Mouse (Mus musculus): ENCODE measurements at regions not wholly inside any gene's neighbourhood (a gene's known extent, or its start where the extent isn't known, plus 50 kb on each side); places are given as distances from the start of the nearest gene placed in this dataset.
"Not testable (repeated sequence)": the region's sequence is repeated elsewhere in the genome, so short reads cannot be mapped to it uniquely, and the experiment has no call there.

DNA sequence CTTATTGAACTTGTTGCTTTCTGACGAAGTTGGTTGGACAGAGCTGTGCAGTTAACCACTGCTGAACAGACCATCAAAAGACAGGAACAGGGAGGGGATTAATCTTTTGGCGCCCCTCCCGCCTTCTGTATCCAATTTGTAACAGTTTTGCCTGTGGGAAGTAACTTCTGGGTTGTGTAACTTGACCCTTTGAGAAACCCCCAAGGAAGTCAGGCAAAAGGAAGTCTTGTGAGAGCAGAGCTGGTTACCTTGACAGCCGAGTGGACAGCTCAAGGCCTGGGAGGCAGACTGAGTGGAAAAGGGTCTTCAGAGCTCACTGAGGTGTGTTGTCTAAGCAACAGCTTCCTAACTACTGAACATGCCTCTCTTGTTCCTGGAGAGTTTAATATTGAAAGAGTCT is 75.8 kb upstream of the Hao2 start:
- no peaks in the 10 kb centered on the region for H3K27me3 ChIP-seq (ENCODE audit: insufficient read depth, poor library complexity, severe bottlenecking)
- H3K27ac ChIP-seq = no peak overlapping the region
- H3K4me1 ChIP-seq (replicated peaks) = peaks cover 8% of the 10 kb centered on the region
- H3K4me3 ChIP-seq = no peak overlapping the region
- DNase-seq (ENCODE audit: low spot score) = peak; percentile 40
- H3K9me3 ChIP-seq = no peaks in the 10 kb centered on the region
- WGBS = 15% methylated on average over 4 of the region's 4 CpGs
- H3K36me3 ChIP-seq = no peaks in the 10 kb centered on the region

DNA sequence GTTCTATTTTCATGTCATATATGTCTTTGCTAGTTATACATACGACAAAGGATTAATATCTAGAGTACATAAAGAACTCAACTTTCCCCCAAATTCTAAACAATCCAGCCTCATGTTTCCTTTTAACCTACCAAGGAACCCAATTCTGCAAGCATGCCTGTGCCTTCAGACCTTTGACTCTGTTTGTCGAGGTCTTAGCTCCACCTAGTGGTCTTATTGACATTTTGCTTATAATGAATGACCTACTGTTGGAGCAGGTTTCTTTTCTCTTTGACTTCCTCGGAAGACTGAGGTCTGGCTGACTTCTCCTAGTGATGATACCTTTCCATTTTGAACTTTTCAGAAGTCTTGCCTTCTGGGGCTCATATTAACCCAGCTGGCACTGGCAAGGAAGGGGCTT is 82.7 kb upstream of the Hao2 start:
- WGBS = 9% methylated on average over 3 of the region's 3 CpGs
- H3K36me3 ChIP-seq = no peaks in the 10 kb centered on the region
- H3K9me3 ChIP-seq = no peaks in the 10 kb centered on the region
- peak; percentile 25 for DNase-seq (ENCODE audit: low spot score)
- no peak overlapping the region for H3K4me3 ChIP-seq
- no peak overlapping the region for H3K27ac ChIP-seq
- H3K4me1 ChIP-seq (replicated peaks) = no peaks in the 10 kb centered on the region
- H3K27me3 ChIP-seq (ENCODE audit: insufficient read depth, poor library complexity, severe bottlenecking) = no peaks in the 10 kb centered on the region

DNA sequence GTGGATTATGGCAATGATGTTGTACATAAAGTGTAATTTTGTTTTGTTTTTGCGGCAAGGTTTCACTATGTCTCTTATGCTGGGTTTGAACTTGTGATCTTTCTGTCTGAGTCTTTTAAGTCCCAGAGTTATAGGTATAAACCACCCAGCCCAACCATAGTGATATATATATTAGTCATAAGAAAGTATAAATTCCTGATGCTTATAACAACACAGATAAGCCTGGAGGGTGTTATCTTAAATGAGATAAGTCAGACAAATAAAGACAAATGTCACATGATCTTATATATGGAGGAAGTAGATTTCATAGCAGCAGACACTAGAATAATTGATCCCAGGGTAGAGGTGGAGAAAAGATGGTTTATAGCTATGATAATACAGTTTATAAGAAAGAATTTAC is 89.7 kb upstream of the Hao2 start:
- H3K36me3 ChIP-seq = no peaks in the 10 kb centered on the region
- H3K4me1 ChIP-seq (replicated peaks) = no peaks in the 10 kb centered on the region
- no peak for DNase-seq (ENCODE audit: low spot score)
- no peak overlapping the region for H3K4me3 ChIP-seq
- WGBS = 92% methylated on average over 1 of the region's 1 CpGs
- no peak overlapping the region for H3K27ac ChIP-seq
- H3K9me3 ChIP-seq = no peaks in the 10 kb centered on the region
- no peaks in the 10 kb centered on the region for H3K27me3 ChIP-seq (ENCODE audit: insufficient read depth, poor library complexity, severe bottlenecking)

DNA sequence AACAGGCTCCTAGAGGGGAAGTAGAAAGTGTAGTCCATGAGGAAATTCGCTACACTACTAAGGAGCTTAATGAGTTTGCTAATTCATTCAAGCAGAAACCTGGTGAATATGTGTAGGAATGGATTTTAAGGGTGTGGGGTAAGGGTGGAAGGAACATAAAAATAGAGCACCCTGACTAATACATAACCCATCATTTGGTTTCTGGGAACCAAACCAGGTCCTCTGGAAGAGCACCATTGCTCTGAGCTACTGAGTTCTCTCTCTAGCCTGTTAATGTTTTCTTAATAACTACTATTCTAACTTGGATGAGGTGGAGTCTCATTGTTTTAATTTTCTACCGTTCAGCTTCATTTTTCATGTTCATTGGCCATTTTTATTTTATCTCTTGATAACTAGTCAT is 94.2 kb upstream of the Hao2 start:
- not testable (repeated sequence) for DNase-seq (ENCODE audit: low spot score); H3K27me3 ChIP-seq (ENCODE audit: insufficient read depth, poor library complexity, severe bottlenecking); H3K9me3 ChIP-seq; H3K36me3 ChIP-seq; H3K27ac ChIP-seq; H3K4me1 ChIP-seq (replicated peaks); H3K4me3 ChIP-seq
- WGBS = 75% methylated on average over 2 of the region's 2 CpGs

DNA sequence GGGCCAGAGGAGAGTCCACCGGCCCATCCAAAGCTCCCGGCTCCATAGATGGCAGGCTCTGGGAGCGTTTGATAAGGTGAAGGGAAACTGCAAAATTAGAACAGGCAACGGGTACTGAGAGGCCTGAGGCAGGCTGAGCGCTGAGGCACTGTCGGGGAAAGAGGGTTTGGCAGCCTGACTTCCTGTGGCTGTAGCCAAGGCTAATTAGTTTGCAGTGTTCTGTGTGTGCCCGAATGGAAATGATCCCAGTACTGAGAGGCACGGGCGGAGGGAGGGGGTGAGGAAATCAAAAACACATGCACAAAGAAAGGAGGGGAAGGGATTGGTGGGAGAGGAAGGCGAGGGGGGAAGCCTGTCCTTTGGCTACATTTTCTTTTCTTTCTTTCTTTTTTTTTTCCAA is 97.8 kb upstream of the Hao2 start:
- DNase-seq (ENCODE audit: low spot score) = peak; percentile 63
- Histone ChIP-seq H3K27ac (peak overlapping the region; percentile 24; the same call in 1 of the 2 replicates), H3K4me1 (replicated peaks) (peaks cover 6% of the 10 kb centered on the region), H3K9me3 (0 out of 2 replicates have a peak, but pooled peaks cover 4% of the 10 kb centered on the region), H3K4me3 (no peak overlapping the region), H3K36me3 (no peaks in the 10 kb centered on the region), H3K27me3 (ENCODE audit: insufficient read depth, poor library complexity, severe bottlenecking) (no peaks in the 10 kb centered on the region)
- 31% methylated on average over 10 of the region's 10 CpGs for WGBS

DNA sequence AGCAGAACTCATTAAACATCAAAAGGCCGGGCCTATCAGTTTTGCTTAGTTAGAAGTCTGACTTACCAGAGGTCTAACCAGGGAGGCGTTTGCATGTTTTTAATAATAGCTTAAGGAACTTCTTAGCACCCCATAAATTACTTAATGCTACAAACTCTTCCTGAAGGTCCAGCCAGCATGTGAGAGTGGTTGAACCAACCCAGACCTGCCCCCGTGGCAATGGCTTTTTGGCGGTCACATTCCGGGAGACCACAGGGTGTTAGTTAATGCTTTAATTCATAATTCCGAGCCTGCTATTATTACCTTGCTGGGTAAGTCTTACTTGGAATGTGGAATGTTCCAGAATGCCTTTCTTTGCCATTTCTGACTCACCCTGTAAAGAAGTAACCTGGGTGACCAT is 98.2 kb upstream of the Hao2 start:
- no peak for DNase-seq (ENCODE audit: low spot score)
- 0 out of 2 replicates have a peak overlapping the region, but pooled peaks have one; percentile 24 for H3K27ac ChIP-seq
- H3K9me3 ChIP-seq = 0 out of 2 replicates have a peak, but pooled peaks cover 4% of the 10 kb centered on the region
- H3K36me3 ChIP-seq = no peaks in the 10 kb centered on the region
- no peak overlapping the region for H3K4me3 ChIP-seq
- no peaks in the 10 kb centered on the region for H3K27me3 ChIP-seq (ENCODE audit: insufficient read depth, poor library complexity, severe bottlenecking)
- WGBS = 70% methylated on average over 6 of the region's 6 CpGs
- peaks cover 6% of the 10 kb centered on the region for H3K4me1 ChIP-seq (replicated peaks)

DNA sequence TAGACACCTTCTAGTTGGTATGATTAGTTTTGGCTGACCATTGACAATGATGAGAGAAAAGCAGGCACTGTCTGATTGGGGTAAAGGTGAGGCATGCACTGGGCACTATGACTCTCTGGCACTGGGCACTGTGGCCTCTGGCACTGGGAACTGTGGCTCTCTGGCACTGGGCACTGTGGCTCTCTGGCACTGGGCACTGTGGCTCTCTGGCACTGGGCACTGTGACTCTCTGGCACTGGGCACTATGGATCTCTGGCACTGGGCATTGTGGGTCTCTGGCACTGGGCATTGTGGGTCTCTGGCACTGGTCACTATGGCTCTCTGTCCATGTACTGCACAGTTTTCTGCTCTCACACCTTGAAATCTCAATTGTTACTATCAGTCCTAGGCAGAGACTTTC is 101.0 kb upstream of the Hao2 start:
- Histone ChIP-seq H3K9me3 (0 out of 2 replicates have a peak, but pooled peaks cover 4% of the 10 kb centered on the region), H3K4me3 (no peak overlapping the region), H3K4me1 (replicated peaks) (peaks cover 6% of the 10 kb centered on the region), H3K27ac (no peak overlapping the region), H3K36me3 (no peaks in the 10 kb centered on the region), H3K27me3 (ENCODE audit: insufficient read depth, poor library complexity, severe bottlenecking) (no peaks in the 10 kb centered on the region)
- no peak for DNase-seq (ENCODE audit: low spot score)

DNA sequence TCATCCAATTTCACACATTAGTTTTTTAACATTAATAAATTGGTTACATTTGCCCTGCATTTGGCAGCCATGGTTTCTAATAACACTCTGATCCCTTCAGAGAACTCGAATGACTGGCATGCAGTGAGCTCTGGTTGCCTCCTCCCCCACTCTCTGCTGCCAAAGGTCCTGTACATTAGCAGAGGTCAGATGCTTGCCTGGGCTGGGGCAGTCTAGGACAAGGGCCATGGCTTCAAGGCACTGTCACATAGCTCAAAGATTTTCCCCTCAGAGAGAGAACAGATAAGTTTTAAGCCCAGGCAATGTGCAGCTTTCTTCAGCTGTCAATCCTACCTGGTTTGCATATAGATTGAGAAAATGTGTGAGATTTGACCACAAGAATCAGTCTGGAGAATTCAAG is 110.2 kb upstream of the Wars2 start:
- DNase-seq (ENCODE audit: low spot score) = peak; percentile 48
- H3K27ac ChIP-seq = no peak overlapping the region
- H3K36me3 ChIP-seq = no peaks in the 10 kb centered on the region
- no peaks in the 10 kb centered on the region for H3K9me3 ChIP-seq
- H3K4me1 ChIP-seq (replicated peaks) = peaks cover 10% of the 10 kb centered on the region
- WGBS = 33% methylated on average over 1 of the region's 1 CpGs
- H3K27me3 ChIP-seq (ENCODE audit: insufficient read depth, poor library complexity, severe bottlenecking) = no peaks in the 10 kb centered on the region
- no peak overlapping the region for H3K4me3 ChIP-seq

DNA sequence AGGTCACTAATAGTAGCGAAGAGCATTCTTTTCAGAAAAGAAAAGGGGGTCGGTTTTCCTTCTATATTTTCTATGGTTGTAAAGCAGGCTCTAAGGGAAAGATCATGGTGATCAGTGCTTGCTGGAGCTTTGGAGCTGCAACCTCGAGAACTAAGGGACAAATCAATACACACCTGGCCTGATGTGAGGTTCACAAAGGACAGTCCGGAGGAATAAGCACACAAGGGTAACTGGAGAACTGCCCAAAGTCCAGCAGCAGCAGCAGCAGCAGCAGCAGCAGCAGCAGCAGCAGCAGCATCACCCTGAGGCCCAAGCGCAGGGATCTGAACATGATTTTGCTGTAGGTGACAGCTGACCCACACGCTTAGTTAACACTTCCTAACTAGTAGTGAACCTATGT is 94.7 kb upstream of the Wars2 start:
- Histone ChIP-seq H3K4me3 (no peak overlapping the region), H3K27ac (no peak overlapping the region), H3K36me3 (no peaks in the 10 kb centered on the region), H3K27me3 (ENCODE audit: insufficient read depth, poor library complexity, severe bottlenecking) (no peaks in the 10 kb centered on the region), H3K4me1 (replicated peaks) (no peaks in the 10 kb centered on the region), H3K9me3 (no peaks in the 10 kb centered on the region)
- DNase-seq (ENCODE audit: low spot score) = no peak
- WGBS = 80% methylated on average over 6 of the region's 6 CpGs

DNA sequence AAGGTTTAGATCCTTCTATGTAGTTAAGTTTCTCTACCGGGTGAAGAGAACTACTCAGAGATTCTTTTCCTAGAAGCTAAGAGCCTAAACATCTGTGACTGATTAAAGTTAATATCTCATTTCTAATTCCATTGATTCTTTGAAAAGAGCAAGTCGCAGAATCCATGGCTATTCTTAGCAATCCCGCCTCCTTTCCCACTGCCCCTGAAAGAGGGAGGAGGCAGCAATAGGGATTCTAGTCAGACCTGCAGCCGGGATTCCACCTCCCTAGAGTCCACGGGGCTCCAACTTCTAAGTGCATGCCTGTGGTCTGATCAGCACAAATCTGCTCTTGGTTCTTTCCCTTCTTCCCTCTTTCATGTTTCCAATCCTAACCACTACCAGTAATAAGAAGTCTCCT is 93.7 kb upstream of the Wars2 start:
- H3K36me3 ChIP-seq = no peaks in the 10 kb centered on the region
- WGBS = 69% methylated on average over 5 of the region's 5 CpGs
- H3K27me3 ChIP-seq (ENCODE audit: insufficient read depth, poor library complexity, severe bottlenecking) = no peaks in the 10 kb centered on the region
- H3K27ac ChIP-seq = no peak overlapping the region
- H3K4me1 ChIP-seq (replicated peaks) = 0 out of 2 replicates have a peak, but pooled peaks cover 2% of the 10 kb centered on the region
- H3K4me3 ChIP-seq = no peak overlapping the region
- DNase-seq (ENCODE audit: low spot score) = no peak
- no peaks in the 10 kb centered on the region for H3K9me3 ChIP-seq

DNA sequence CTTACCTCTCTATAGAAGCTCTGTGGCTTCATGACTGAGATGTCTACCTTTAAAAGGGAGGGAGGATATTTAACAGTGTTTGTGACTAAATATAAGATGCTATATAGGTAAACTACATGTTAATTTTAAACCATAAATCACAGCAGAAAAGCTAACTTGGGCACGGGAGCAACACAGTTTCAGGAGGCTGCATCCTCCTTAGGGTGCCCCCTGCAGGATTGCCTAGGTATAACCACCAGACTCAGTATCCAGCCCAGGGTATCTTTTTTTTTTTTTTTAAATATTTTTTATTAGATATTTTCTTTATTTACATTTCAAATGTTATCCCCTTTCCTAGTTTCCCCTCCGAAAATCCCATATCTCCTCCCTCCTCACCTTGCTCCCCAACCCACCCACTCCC is 91.6 kb upstream of the Wars2 start:
- Histone ChIP-seq H3K9me3 (no peaks in the 10 kb centered on the region), H3K4me1 (replicated peaks) (peaks cover 14% of the 10 kb centered on the region), H3K27ac (no peak overlapping the region), H3K27me3 (ENCODE audit: insufficient read depth, poor library complexity, severe bottlenecking) (no peaks in the 10 kb centered on the region), H3K36me3 (no peaks in the 10 kb centered on the region), H3K4me3 (no peak overlapping the region)
- no peak for DNase-seq (ENCODE audit: low spot score)
- 74% methylated on average over 2 of the region's 2 CpGs for WGBS

DNA sequence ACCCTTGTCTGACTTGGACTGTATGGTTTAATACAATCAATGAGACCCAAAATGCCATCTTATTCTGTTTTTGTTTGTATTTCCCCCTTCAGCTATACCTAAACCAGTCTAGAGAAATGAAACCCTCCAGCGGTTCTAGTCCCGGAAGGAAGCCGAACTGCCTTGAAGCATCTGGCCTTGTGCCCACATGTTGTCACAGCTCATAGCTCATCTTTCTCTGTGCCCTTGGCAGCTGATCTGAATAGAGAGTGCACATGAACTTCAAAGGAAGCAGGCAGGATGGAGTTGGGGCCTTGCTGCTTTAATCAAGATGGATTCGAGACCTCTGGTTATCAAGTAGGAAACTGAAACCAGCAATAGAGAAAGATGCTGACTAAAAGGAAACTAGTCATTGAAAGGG is 88.7 kb upstream of the Wars2 start:
- WGBS = 92% methylated on average over 4 of the region's 4 CpGs

DNA sequence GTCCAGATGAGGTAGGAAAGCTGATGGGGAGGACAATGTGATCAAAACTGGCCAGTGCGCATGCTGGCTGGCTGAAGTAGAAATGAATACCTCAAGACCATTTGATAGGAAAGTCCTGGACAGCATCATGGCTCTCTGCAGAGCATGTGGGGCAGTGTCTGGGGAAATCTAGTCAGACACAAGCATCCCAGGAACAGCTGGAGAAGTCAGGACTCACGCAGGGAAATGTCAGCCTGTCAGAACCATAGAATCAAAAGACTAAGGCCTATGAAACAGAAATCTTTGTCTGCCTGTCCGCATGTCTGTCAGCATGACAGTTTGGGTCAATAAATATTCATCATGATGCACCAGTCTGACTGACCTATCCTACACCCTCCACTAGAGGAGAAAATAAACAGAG is 73.7 kb upstream of the Wars2 start:
- Histone ChIP-seq H3K27ac (peak overlapping the region; percentile 50; the same call in 1 of the 2 replicates), H3K27me3 (ENCODE audit: insufficient read depth, poor library complexity, severe bottlenecking) (no peaks in the 10 kb centered on the region), H3K4me1 (replicated peaks) (0 out of 2 replicates have a peak, but pooled peaks cover 8% of the 10 kb centered on the region), H3K9me3 (no peaks in the 10 kb centered on the region), H3K4me3 (no peak overlapping the region), H3K36me3 (no peaks in the 10 kb centered on the region)
- WGBS = 58% methylated on average over 3 of the region's 3 CpGs
- peak; percentile 51 for DNase-seq (ENCODE audit: low spot score)

More for the DNA sequence above, 88.7 kb upstream of the Wars2 start:
- H3K27ac ChIP-seq = no peak overlapping the region
- no peaks in the 10 kb centered on the region for H3K36me3 ChIP-seq
- DNase-seq (ENCODE audit: low spot score) = no peak
- no peaks in the 10 kb centered on the region for H3K27me3 ChIP-seq (ENCODE audit: insufficient read depth, poor library complexity, severe bottlenecking)
- peaks cover 14% of the 10 kb centered on the region for H3K4me1 ChIP-seq (replicated peaks)
- H3K4me3 ChIP-seq = no peak overlapping the region
- H3K9me3 ChIP-seq = no peaks in the 10 kb centered on the region
